Mouse (Mus musculus): ENCODE measurements around the gene Parg. TPM values are rescaled to one million over a fixed set of nuclear protein-coding genes. Genes with fewer than 3 reads are reported as not detected.
"Not testable (repeated sequence)": the region's sequence is repeated elsewhere in the genome, so short reads cannot be mapped to it uniquely, and the experiment has no call there.

Parg gene
- total RNA-seq, 2 experiments from 2014 or later, result 42.8 to 50.8 TPM

DNA sequence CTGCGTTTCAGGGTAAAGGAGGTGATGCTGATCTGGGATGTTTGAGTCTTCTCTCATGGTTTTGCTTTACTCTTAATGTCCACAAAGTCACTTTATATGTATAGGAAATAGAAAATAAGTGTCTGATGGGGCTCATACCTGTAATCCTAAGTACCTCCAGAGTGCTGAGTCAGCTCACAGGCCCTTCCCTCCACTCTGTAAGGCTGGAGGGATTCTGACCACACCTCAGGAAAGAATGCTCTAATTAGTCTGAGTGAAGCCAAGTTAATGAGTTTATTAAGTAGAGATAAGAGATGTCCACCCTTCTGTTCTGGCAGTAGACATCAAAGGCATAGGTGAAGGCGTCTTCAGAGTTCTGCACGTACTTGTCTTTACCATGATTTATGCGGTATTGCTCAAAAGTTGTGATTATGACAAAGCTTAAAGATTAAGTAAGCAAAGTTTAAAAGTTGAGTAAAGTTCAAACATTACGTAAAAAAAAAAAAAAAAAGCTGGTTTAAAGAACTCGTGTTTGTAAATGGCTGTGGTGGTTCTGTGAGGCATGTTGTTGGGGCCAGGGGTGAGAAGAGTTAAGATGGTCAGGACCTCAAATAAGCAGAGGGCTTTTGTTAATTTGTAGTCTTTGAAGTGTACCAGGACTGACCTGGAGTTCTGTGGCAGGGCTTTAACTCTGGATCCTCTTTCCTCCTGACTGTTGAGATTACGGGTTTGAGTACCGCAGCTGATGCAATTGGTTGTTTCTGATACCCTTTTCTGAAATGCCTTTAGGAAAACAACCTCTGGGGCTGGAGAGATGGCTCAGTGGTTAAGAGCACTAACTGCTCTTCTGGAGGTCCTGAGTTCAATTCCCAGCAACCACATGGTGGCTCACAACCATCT, 37.3 kb upstream of the Parg start:
- Histone ChIP-seq H3K4me3 (no peak overlapping the region), H3K27ac (no peak overlapping the region)
- no peak for TF ChIP-seq CTCF (conservative IDR thresholded peaks at IDR 0.05)
- DNase-seq (ENCODE audit: low spot score in 2 of 2), result no peak

DNA sequence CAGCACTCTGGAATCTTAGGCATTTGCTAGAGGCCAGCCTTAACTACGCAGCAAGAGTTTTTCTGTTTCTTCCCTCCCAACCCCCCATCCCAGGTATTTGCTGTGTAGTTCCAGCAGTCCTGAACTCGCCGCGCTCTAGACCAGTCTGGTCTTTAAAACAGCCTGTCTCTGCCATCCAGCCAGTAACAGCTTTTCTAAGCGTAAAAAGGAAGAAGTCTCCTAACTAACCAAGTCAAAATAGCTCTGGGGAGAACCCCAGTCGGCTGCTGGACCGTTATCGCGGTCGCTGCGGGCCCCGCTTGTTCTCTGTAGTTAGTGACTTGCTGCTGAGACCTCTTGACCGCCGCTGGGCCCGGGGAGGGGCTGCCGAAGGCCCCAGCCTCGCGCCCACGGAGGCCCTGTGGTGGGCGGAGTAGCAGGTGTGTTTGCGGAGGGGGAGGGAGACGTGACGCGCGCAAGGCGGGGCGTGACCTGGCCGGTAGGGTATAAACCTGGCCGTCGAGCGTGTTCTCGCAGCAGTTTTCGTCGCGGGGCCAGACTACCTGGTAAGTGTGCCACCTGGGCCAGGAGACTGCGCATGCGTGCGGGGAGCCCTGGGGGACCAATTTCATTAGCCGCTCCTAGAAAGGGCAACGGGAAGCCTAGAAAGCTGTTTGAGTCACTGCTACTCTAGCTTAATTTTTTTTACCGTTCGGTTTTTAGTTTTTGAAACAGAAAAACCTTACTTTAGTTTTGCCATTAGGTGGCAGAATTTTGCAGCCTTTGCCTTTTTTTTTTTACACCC, 36.3 kb upstream of the Parg start:
- peak; percentile 62 for TF ChIP-seq CTCF (conservative IDR thresholded peaks at IDR 0.05)
- peak overlapping the region; percentile 73; the same call in 1 of the 2 replicates for H3K27ac ChIP-seq
- DNase-seq (ENCODE audit: low spot score in 2 of 2), result peak; percentile 7 to 33
- peak overlapping the region; percentile 60 for H3K4me3 ChIP-seq

DNA sequence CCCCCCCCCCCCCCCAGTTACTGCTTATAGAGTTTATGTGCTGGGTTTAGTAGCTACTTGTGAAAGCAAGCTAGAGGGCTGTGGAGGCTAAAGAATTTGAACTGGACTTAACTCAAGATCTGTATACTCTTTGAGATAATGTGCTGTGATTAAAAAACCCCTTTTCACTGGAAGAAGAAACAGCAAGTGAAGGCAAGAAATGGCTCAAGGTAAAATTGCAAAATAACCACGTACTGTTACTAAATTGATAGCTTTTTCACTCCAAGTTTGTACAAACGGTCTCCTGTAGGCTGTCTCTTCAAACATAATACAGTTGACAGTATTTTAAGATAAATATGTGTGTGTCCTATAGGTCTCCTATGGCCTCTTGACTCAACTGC, 35.7 kb upstream of the Parg start:
- Histone ChIP-seq H3K27ac (no peak overlapping the region), H3K4me3 (no peak overlapping the region; the same call in 1 of the 2 replicates)
- DNase-seq (ENCODE audit: low spot score in 2 of 2), result no peak
- TF ChIP-seq CTCF (conservative IDR thresholded peaks at IDR 0.05), result no peak

DNA sequence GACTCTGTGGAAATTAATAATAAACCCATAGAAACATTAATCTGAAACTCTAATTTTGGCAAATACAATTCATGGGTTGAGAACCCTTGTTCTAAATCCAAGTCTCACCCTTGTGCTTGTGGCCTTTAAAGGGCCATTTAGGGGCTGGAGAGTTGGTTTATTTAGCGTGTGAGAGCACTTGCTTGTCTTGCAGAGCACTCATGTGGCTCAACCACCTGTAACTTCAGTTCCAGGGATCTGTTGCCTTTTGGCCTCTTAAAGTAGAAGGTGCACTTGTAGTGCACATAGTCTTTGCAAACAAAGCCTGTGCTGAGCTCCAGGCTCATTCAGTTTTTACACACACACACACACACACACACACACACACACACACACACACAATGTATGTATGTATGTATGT, 34.9 kb upstream of the Parg start:
- DNase-seq (ENCODE audit: low spot score in 2 of 2), result no peak
- TF ChIP-seq CTCF (conservative IDR thresholded peaks at IDR 0.05), result no peak
- H3K4me3 ChIP-seq, result no peak overlapping the region
- no peak overlapping the region for H3K27ac ChIP-seq

DNA sequence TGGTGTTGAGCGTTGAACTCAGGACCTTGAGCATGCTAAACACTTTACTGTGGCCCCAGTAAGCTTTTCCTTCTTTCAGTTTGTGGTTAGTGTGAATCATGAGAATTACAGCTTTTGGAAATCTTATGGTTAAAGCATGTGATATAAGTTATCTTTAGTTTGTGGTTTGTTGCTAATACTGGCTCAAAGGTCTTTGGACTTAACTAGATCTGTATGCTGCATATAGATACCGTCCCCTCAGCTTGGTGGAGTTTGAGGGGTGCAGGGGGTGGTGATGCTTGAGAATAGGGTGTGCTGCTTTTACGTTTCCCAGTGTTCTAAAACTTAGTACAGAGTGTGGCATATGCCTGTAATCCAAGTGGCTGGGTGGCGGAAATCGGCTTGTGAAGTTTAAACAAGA, 34.4 kb upstream of the Parg start:
- no peak for TF ChIP-seq CTCF (conservative IDR thresholded peaks at IDR 0.05)
- Histone ChIP-seq H3K4me3 (no peak overlapping the region), H3K27ac (no peak overlapping the region)
- no peak for DNase-seq (ENCODE audit: low spot score in 2 of 2)

GRCm38 (mm10) chr14:32168653-32169231, 33.0 kb upstream of the Parg start:
- DNase-seq (ENCODE audit: low spot score in 2 of 2), result no peak
- no peak for TF ChIP-seq CTCF (conservative IDR thresholded peaks at IDR 0.05)
- peak overlapping the region; percentile 6; the same call in 1 of the 2 replicates for H3K27ac ChIP-seq

GRCm38 (mm10) chr14:32170137-32170536, 31.6 kb upstream of the Parg start:
- Histone ChIP-seq H3K4me3 (no peak overlapping the region), H3K27ac (peak overlapping the region; percentile 20; the same call in 1 of the 2 replicates)
- no peak for DNase-seq (ENCODE audit: low spot score in 2 of 2)
- TF ChIP-seq CTCF (conservative IDR thresholded peaks at IDR 0.05), result no peak

More at GRCm38 (mm10) chr14:32168653-32169231, 33.0 kb upstream of the Parg start:
- no peak overlapping the region for H3K4me3 ChIP-seq

DNA sequence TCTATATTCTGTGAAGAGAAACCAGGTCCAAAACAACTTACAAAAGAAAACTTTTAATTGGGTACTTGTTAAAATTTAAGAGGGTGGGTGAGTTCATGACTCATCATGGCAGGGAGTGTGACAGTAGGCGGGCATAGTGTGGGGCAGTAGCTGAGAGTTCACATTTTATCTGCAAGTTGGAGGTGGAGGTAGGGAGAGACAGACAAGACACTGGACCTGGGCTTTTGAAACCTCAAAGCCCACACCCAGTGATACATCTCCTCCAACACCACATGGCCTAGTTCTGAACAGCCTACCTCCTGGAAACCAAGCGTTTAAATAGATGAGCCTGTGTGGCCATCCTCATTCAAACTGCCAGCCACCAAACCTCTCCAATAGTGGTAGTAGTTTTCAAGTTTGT, 26.4 kb upstream of the Parg start:
- no peak for DNase-seq (ENCODE audit: low spot score in 2 of 2)
- Histone ChIP-seq H3K27ac (no peak overlapping the region), H3K4me3 (no peak overlapping the region)
- no peak for TF ChIP-seq CTCF (conservative IDR thresholded peaks at IDR 0.05)

- DNase-seq (ENCODE audit: low spot score in 2 of 2); H3K27ac ChIP-seq: not testable (repeated sequence)
These were observed 25.2 kb upstream of the Parg start for GRCm38 (mm10) chr14:32176590-32176989.

DNA sequence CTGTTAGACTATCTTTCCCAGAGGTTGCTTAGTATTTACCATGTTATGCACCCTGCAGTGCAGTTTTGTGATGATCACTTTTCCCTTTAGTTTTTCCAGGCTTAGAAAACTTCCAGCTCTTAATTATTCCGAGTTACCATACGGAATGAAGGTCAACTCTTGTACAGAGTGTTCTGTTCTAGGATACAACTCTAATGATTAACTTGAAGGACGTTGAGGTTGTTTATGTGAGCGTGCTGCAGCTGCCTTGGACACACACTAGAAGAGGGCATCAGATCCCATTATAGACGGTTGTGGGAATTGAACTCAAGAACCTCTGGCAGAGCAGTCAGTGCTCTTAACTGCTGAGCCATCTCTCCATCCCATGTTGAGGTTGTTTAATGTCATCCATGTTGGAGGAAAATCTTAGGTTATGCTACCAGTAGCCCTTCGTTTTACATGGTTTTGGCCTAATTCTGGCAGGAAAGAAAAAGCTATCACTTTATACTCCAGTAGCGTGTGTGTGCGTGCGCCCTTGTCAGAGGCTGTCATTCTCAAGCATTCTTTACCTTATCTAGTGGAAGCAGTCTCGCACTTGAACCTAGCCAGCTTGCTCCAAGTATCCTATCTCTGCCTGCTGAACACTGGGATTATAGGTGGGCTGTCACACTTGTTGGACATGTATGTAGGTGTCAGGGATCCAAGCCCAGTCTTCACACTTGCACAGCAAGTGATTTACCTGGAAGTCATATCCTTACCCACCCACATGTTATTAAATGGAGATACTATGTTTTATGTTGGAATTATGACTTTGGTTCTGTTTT, 22.2 kb upstream of the Parg start:
- no peak overlapping the region for H3K27ac ChIP-seq
- no peak overlapping the region for H3K4me3 ChIP-seq
- no peak for TF ChIP-seq CTCF (conservative IDR thresholded peaks at IDR 0.05)
- DNase-seq (ENCODE audit: low spot score in 2 of 2), result no peak

More at GRCm38 (mm10) chr14:32176590-32176989, 25.2 kb upstream of the Parg start:
- not testable (repeated sequence) for H3K4me3 ChIP-seq

DNA sequence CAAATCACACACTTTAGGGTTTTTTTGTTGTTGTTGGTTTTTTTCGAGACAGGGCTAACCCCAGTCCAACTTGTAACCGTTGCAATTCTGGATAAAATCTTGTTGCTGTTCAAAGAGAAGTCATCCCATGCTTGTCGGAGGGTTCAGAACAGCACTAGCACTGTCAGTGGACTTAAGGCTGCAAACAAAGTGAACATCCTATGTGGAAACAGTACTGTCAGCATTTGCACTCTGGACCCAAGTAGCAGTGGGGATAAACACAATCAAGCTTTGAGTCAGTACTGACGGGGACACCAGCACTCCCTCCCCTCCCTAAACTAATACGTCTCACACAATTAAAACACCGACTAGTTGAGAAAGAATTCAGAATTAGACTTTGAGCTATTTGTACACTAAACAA, 20.9 kb upstream of the Parg start:
- H3K27ac ChIP-seq, result no peak overlapping the region
- no peak for TF ChIP-seq CTCF (conservative IDR thresholded peaks at IDR 0.05)
- no peak for DNase-seq (ENCODE audit: low spot score in 2 of 2)

GRCm38 (mm10) chr14:32183846-32184245, 17.9 kb upstream of the Parg start:
- DNase-seq (ENCODE audit: low spot score in 2 of 2), result no peak
- TF ChIP-seq CTCF (conservative IDR thresholded peaks at IDR 0.05), result no peak
- no peak overlapping the region for H3K27ac ChIP-seq

More for the DNA sequence above, 20.9 kb upstream of the Parg start:
- no peak overlapping the region for H3K4me3 ChIP-seq

More at GRCm38 (mm10) chr14:32183846-32184245, 17.9 kb upstream of the Parg start:
- H3K4me3 ChIP-seq, result no peak overlapping the region

All from layer of hippocampus, adult 2 months (tissue).